In the genomic region with DNA sequence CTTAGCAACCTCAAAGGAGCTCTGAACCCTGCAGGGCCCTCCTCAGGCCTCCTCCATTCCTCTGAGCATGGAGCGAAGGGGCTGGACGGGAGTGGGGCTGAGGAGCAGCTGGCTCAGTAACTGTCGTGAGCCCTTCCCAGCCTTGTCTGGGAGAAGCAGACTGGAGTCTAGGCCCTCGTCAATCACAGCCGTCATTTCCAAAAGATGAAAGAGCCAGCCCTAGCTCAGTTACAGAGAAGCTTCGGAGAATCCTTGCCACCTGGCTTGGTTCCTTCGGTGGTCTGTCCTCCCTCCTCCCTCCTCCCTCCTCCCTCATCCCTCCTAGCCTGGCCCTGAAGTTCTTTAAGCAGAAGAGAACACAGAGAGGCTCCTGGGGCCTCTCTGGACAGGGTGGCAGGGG, we compare ENCODE assay signal across 13 mouse cellular contexts. TPM values are rescaled to one million over a fixed set of nuclear protein-coding genes. Genes with fewer than 3 reads are reported as not detected.
DNase-seq lines count a peak whose midpoint lies in the region; ATAC-seq lines count a peak whose summit lies in the region.
"Had no signal": no experiment of that assay in that cellular context is flagged by ENCODE, and none has a peak within 500 bp of the region (broad histone marks: within the 10 kb centered on the region; RNA-seq: fewer than 3 reads in every experiment).

No protein-coding gene starts in this region.

- H3K4me1 ChIP-seq in forebrain, embryonic 10.5 days = peaks cover 45% of the 10 kb centered on the region
- peaks cover 15% of the 10 kb centered on the region for H3K4me1 ChIP-seq in forebrain, embryonic 11.5 days (replicated peaks; ENCODE audit: control insufficient read depth, insufficient read depth, low read length)
- H3K4me1 ChIP-seq in forebrain, embryonic 15.5 days = peaks cover 36% of the 10 kb centered on the region
- H3K4me1 ChIP-seq in limb, embryonic 13.5 days = peaks cover 15% of the 10 kb centered on the region
- H3K4me1 ChIP-seq in neural tube, embryonic 13.5 days (replicated peaks) = peaks cover 44% of the 10 kb centered on the region

- no peak overlapping the region for H3K9ac ChIP-seq in forebrain, embryonic 11.5 days (ENCODE audit: low read length)
- H3K9ac ChIP-seq in forebrain, embryonic 15.5 days (replicated peaks) = 0 out of 2 replicates have a peak overlapping the region, but pooled peaks have one; percentile 54
- H3K9ac ChIP-seq in limb, embryonic 13.5 days = no peak overlapping the region
- 0 out of 2 replicates have a peak overlapping the region, but pooled peaks have one; percentile 26 for H3K9ac ChIP-seq in neural tube, embryonic 13.5 days
- H3K9ac ChIP-seq: liver, embryonic 14.5 days had no signal

- WGBS in forebrain, embryonic 10.5 days = 35% methylated on average over 7 of the region's 7 CpGs
- WGBS in forebrain, embryonic 11.5 days = 33% methylated on average over 7 of the region's 7 CpGs
- WGBS in forebrain, embryonic 15.5 days = 16% methylated on average over 7 of the region's 7 CpGs
- 18% methylated on average over 7 of the region's 7 CpGs for WGBS in limb, embryonic 13.5 days
- WGBS in neural tube, embryonic 13.5 days = 21% methylated on average over 7 of the region's 7 CpGs

- DNase-seq in forebrain, embryonic 10.5 days (ENCODE audit: extremely low spot score, low spot score) = no peak
- DNase-seq in forebrain, embryonic 11.5 days (ENCODE audit: low spot score) = no peak
- no peak for DNase-seq in heart, adult 8-10 months (ENCODE audit: low spot score)
- no peak for DNase-seq in cerebellum, adult 11 months
- DNase-seq in frontal cortex, postnatal 10 days (ENCODE audit: low spot score in 2 of 2) = no peak
- DNase-seq: adrenal gland, adult 8-10 months; lung, postnatal 4 days had no signal

- 0 out of 2 replicates have a peak overlapping the region, but pooled peaks have one; percentile 15 for H3K27ac ChIP-seq in forebrain, embryonic 10.5 days
- H3K27ac ChIP-seq in forebrain, embryonic 11.5 days (ENCODE audit: low read depth, low read length) = no peak overlapping the region
- peak overlapping the region; percentile 68 for H3K27ac ChIP-seq in forebrain, embryonic 15.5 days (replicated peaks)
- peak overlapping the region; percentile 15; the same call in 1 of the 2 replicates for H3K27ac ChIP-seq in limb, embryonic 13.5 days
- peak overlapping the region; percentile 76 for H3K27ac ChIP-seq in neural tube, embryonic 13.5 days (replicated peaks)
- H3K27ac ChIP-seq: embryonic facial prominence, embryonic 15.5 days; heart, embryonic 13.5 days; liver, embryonic 14.5 days had no signal

- H3K27me3 ChIP-seq in forebrain, embryonic 10.5 days (ENCODE audit: poor library complexity, severe bottlenecking) = peaks cover 70% of the 10 kb centered on the region
- H3K27me3 ChIP-seq in forebrain, embryonic 11.5 days (ENCODE audit: control insufficient read depth, insufficient read depth, low read length) = peaks cover 21% of the 10 kb centered on the region
- H3K27me3 ChIP-seq in forebrain, embryonic 15.5 days = no peaks in the 10 kb centered on the region
- peaks cover 81% of the 10 kb centered on the region for H3K27me3 ChIP-seq in limb, embryonic 13.5 days
- H3K27me3 ChIP-seq in neural tube, embryonic 13.5 days = peaks cover 49% of the 10 kb centered on the region

- H3K36me3 ChIP-seq in forebrain, embryonic 10.5 days (replicated peaks) = no peaks in the 10 kb centered on the region
- H3K36me3 ChIP-seq in forebrain, embryonic 11.5 days (ENCODE audit: control insufficient read depth, insufficient read depth, low read length) = no peaks in the 10 kb centered on the region
- no peaks in the 10 kb centered on the region for H3K36me3 ChIP-seq in forebrain, embryonic 15.5 days
- H3K36me3 ChIP-seq in limb, embryonic 13.5 days = no peaks in the 10 kb centered on the region
- no peaks in the 10 kb centered on the region for H3K36me3 ChIP-seq in neural tube, embryonic 13.5 days
- H3K36me3 ChIP-seq: embryonic facial prominence, embryonic 15.5 days; heart, embryonic 13.5 days had no signal

- no peaks in the 10 kb centered on the region for H3K9me3 ChIP-seq in forebrain, embryonic 10.5 days
- H3K9me3 ChIP-seq in forebrain, embryonic 11.5 days (ENCODE audit: control insufficient read depth, low read length) = no peaks in the 10 kb centered on the region
- H3K9me3 ChIP-seq in forebrain, embryonic 15.5 days = no peaks in the 10 kb centered on the region
- no peaks in the 10 kb centered on the region for H3K9me3 ChIP-seq in limb, embryonic 13.5 days
- no peaks in the 10 kb centered on the region for H3K9me3 ChIP-seq in neural tube, embryonic 13.5 days
- H3K9me3 ChIP-seq: embryonic facial prominence, embryonic 15.5 days; heart, embryonic 13.5 days had no signal

- no peak for ATAC-seq in forebrain, embryonic 11.5 days (replicated peaks; ENCODE audit: low FRiP score)
- ATAC-seq in forebrain, embryonic 15.5 days (replicated peaks) = peak; percentile 17; the same call in 1 of the 2 replicates
- ATAC-seq in limb, embryonic 13.5 days (ENCODE audit: low FRiP score, low read depth) = no peak
- ATAC-seq in neural tube, embryonic 13.5 days (ENCODE audit: low read depth) = no peak; the same call in 1 of the 2 replicates

- no peak overlapping the region for H3K4me2 ChIP-seq in forebrain, embryonic 11.5 days (ENCODE audit: low read depth, low read length, severe bottlenecking)
- H3K4me2 ChIP-seq in forebrain, embryonic 15.5 days (replicated peaks) = peak overlapping the region; percentile 94; the same call in 1 of the 2 replicates
- no peak overlapping the region; the same call in 1 of the 2 replicates for H3K4me2 ChIP-seq in limb, embryonic 13.5 days (replicated peaks)
- peak overlapping the region; percentile 74 for H3K4me2 ChIP-seq in neural tube, embryonic 13.5 days

- H3K4me3 ChIP-seq in forebrain, embryonic 10.5 days = peak overlapping the region; percentile 50; the same call in 1 of the 2 replicates
- H3K4me3 ChIP-seq in forebrain, embryonic 11.5 days (ENCODE audit: low read depth, low read length) = no peak overlapping the region
- H3K4me3 ChIP-seq in forebrain, embryonic 15.5 days = no peak overlapping the region
- no peak overlapping the region for H3K4me3 ChIP-seq in limb, embryonic 13.5 days
- no peak overlapping the region for H3K4me3 ChIP-seq in neural tube, embryonic 13.5 days

RNA-seq across cellular contexts. Expression of a gene that starts 16.2 kb away (rescaled TPM):
- polyA plus RNA-seq in forebrain, embryonic 10.5 days (2016; fragmentation: Nextera tagmentation; extraction: Ambion mirVana) = 3.8 and 4.0 TPM in 2 replicates
- 4.4 and 7.7 TPM in 2 replicates for polyA plus RNA-seq in forebrain, embryonic 11.5 days (2014; fragmentation: Nextera tagmentation; extraction: Ambion mirVana)
- 31.2 and 40.4 TPM in 2 replicates for polyA plus RNA-seq in forebrain, embryonic 15.5 days (2015; fragmentation: Nextera tagmentation; extraction: Ambion mirVana)
- polyA plus RNA-seq in limb, embryonic 13.5 days (2015; fragmentation: Nextera tagmentation; extraction: Ambion mirVana) = 10.7 and 11.4 TPM in 2 replicates
- 39.5 and 51.2 TPM in 2 replicates for polyA plus RNA-seq in neural tube, embryonic 13.5 days (2015; fragmentation: Nextera tagmentation; extraction: Ambion mirVana)
- total RNA-seq in heart, adult 8-10 months (2022) = 10 to 100 TPM; 12.1 to 16.5 (median 14.5) TPM

Comparison
In these comparisons a context has a peak if more than half of its experiments do, and no peak if none do; other contexts are left out.
1. H3K4me2 ChIP-seq: peak in forebrain, embryonic 15.5 days (single experiment) and neural tube, embryonic 13.5 days (single experiment); none in forebrain, embryonic 11.5 days (single experiment) and limb, embryonic 13.5 days (single experiment).
2. H3K9ac ChIP-seq: peak in forebrain, embryonic 15.5 days (single experiment) and neural tube, embryonic 13.5 days (single experiment); none in forebrain, embryonic 11.5 days (single experiment) and limb, embryonic 13.5 days (single experiment).